Mouse (Mus musculus) B cell, adult 2 months (primary cell): ENCODE measurements around the gene A030003K21Rik.

Experiments used
- DNase-seq, 2 experiments: peaks; one replicate each; pipeline ENCODE4 v3.0.0; 2022

Gene A030003K21Rik

GRCm38 (mm10) chr1:82905886-82906285 is 37.3 kb downstream of the A030003K21Rik start:
- DNase-seq, result no peak

GRCm38 (mm10) chr1:82901201-82901600 is 42.0 kb downstream of the A030003K21Rik start:
- DNase-seq, result no peak

- no peak for DNase-seq
Observed at GRCm38 (mm10) chr1:82900567-82900966, 42.6 kb downstream of the A030003K21Rik start.

- DNase-seq, result no peak
Observed at GRCm38 (mm10) chr1:82893269-82893668, 49.9 kb downstream of the A030003K21Rik start.
